Mouse (Mus musculus): ENCODE measurements around the gene Fam120b. TPM values are rescaled to one million over a fixed set of nuclear protein-coding genes. Genes with fewer than 3 reads are reported as not detected.

The Fam120b gene
- polyA plus RNA-seq, 1 experiment from 2014 or later: 29.6 TPM

DNA sequence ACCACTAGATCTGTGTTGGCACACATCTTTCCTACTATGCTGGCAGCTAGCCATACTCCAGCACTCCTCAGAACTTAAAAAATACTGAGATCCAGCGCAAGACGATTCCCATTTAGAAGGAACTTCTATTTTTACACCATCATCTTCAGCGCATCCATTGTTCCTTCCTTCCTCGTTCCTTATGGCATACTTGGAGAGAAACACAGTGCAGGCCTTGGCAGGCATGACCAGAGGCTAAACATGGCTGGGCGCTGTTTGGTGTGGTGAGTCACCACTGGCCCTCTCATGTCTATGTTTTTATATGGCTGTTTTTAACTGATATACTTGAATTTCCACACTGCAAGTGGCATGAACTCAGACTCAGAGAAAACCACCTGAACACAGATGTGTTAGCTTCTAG lies 30.4 kb upstream of the Fam120b start:
- H3K4me1 ChIP-seq (replicated peaks; ENCODE audit: control insufficient read depth, insufficient read depth, low read length): no peaks in the 10 kb centered on the region
- H3K27me3 ChIP-seq (replicated peaks; ENCODE audit: control insufficient read depth, insufficient read depth, low read length): no peaks in the 10 kb centered on the region
- H3K9ac ChIP-seq (ENCODE audit: low read length): no peak overlapping the region
- H3K4me3 ChIP-seq (ENCODE audit: low read depth, low read length): no peak overlapping the region
- no peak overlapping the region for H3K4me2 ChIP-seq (ENCODE audit: low read length)
- H3K36me3 ChIP-seq (ENCODE audit: control insufficient read depth, insufficient read depth, low read length): peaks cover 21% of the 10 kb centered on the region
- H3K9me3 ChIP-seq (ENCODE audit: control insufficient read depth, low read length): no peaks in the 10 kb centered on the region
- no peak for DNase-seq (ENCODE audit: low spot score)
- WGBS: 70% methylated on average over 5 of the region's 5 CpGs
- no peak for ATAC-seq (replicated peaks; ENCODE audit: low FRiP score, low TSS enrichment, low read depth)
- H3K27ac ChIP-seq (ENCODE audit: low read depth): no peak overlapping the region

DNA sequence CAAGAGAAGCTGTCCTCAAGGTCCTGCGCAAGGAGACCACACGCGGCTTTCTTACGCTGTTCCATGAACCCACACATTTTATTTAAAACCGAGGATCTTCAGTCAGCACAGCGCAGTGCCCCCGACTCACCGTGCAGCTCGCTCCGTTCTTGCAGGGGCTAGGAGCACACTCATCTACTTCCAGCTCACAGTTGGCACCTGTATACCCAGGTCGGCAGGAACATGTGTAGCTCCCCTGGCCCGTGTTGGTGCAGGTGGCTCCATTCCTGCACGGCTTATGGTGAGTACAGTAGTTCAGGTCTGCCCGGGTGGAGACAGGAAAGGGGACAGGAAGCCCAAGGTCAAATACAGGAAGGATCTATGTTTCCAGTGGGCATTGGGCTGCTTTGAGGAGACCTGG lies 25.6 kb upstream of the Fam120b start:
- Histone ChIP-seq H3K4me2 (ENCODE audit: low read length) (no peak overlapping the region), H3K27ac (ENCODE audit: low read depth) (no peak overlapping the region), H3K4me3 (ENCODE audit: low read depth, low read length) (no peak overlapping the region), H3K9me3 (ENCODE audit: control insufficient read depth, low read length) (no peaks in the 10 kb centered on the region), H3K27me3 (replicated peaks; ENCODE audit: control insufficient read depth, insufficient read depth, low read length) (peaks cover 20% of the 10 kb centered on the region), H3K9ac (ENCODE audit: low read length) (no peak overlapping the region), H3K4me1 (replicated peaks; ENCODE audit: control insufficient read depth, insufficient read depth, low read length) (peaks cover 15% of the 10 kb centered on the region; the same call in 1 of the 2 replicates), H3K36me3 (ENCODE audit: control insufficient read depth, insufficient read depth, low read length) (peaks cover 21% of the 10 kb centered on the region)
- 93% methylated on average over 14 of the region's 14 CpGs for whole genome bisulfite sequencing
- DNase-seq (ENCODE audit: low spot score): no peak
- no peak for ATAC-seq (replicated peaks; ENCODE audit: low FRiP score, low TSS enrichment, low read depth)

DNA sequence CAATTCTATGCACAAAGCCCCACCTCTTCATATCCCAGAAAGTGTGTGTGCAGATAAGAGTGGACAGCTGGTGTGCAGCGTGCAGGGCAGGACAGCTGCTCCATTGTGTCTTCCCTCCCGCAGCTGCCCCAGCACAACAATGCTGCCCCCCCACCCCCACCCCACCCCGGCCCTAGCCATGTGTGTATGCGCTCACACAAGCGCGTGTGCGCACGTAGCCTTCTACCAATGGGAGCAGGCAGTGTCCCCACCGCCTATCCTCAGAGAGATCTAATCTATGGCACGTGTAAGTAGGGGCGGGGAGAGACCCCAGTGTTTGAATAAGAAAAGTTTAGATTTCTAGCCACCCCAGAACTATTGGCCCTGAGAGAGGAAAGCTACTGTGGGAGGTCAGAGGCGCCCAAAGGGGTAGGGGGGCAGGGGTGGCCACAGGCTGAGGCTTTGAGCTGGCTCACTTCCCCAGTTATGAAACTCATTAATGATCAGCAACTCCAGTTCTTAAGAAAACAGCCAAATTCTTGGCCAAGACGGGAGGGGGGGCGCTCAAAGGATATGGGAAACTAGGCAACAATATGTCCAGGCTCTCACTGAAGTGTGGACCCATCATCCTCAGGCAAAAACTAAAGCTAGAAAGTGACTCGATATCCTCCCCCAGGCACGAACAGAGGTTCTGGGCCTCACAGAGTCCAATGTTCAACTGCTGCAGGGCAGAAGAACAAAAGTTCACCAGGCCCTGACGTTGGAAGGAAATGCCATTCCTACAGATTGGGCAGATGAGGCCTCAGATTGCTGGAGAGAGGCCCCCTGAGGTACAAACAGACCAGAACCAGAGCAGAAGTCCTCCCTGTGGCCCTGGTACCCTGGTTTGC lies 23.8 kb upstream of the Fam120b start:
- ATAC-seq (replicated peaks; ENCODE audit: low FRiP score, low TSS enrichment, low read depth) (peak; percentile 28), DNase-seq (ENCODE audit: low spot score) (no peak)
- H3K27ac ChIP-seq (ENCODE audit: low read depth): no peak overlapping the region
- H3K9ac ChIP-seq (ENCODE audit: low read length): 0 out of 2 replicates have a peak overlapping the region, but pooled peaks have one; percentile 20
- H3K36me3 ChIP-seq (ENCODE audit: control insufficient read depth, insufficient read depth, low read length): peaks cover 21% of the 10 kb centered on the region
- H3K4me3 ChIP-seq (ENCODE audit: low read depth, low read length): peak overlapping the region; percentile 54
- peaks cover 21% of the 10 kb centered on the region for H3K4me1 ChIP-seq (replicated peaks; ENCODE audit: control insufficient read depth, insufficient read depth, low read length)
- peaks cover 29% of the 10 kb centered on the region for H3K27me3 ChIP-seq (replicated peaks; ENCODE audit: control insufficient read depth, insufficient read depth, low read length)
- no peaks in the 10 kb centered on the region for H3K9me3 ChIP-seq (ENCODE audit: control insufficient read depth, low read length)
- WGBS: 48% methylated on average over 17 of the region's 17 CpGs
- peak overlapping the region; percentile 99 for H3K4me2 ChIP-seq (ENCODE audit: low read length)

DNA sequence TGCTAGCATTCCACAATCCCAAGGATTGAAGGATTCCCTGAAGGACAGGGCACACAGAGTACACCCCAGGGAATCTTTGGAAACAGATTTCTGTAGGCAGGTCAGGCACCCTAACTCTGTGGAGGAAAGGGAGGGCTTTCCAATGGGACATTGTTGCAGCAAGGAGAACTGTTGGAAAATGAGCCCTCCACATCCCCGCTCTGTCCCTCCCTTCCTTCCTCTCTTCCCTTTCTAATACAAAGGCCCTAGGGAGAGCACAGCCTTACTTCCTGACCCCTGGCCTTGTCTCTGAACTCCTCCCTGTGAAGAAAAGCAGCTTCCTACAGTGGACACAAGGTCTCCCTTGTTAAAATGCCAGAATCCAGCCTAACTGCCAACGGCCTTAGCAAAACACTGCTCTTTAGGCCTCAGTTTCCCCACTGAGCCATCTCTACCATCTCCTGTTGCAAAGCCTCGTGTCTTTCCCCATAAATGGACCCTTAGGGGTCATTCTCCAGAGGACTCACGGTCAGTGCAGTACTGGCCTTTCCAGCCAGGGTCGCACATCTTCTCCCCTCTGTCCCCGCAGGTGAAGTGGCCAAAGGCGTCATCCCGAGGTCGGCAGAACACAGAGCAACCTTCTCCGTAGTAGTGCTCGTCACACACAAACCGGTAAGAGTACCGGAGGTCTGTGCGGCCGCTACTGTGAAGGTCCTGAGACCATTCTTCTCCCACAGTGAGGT lies 22.9 kb upstream of the Fam120b start:
- H3K4me2 ChIP-seq (ENCODE audit: low read length): peak overlapping the region; percentile 99
- H3K9ac ChIP-seq (ENCODE audit: low read length): 0 out of 2 replicates have a peak overlapping the region, but pooled peaks have one; percentile 20
- H3K36me3 ChIP-seq (ENCODE audit: control insufficient read depth, insufficient read depth, low read length): peaks cover 18% of the 10 kb centered on the region
- H3K4me1 ChIP-seq (replicated peaks; ENCODE audit: control insufficient read depth, insufficient read depth, low read length): peaks cover 28% of the 10 kb centered on the region
- 61% methylated on average over 15 of the region's 15 CpGs for whole genome bisulfite sequencing
- no peaks in the 10 kb centered on the region for H3K9me3 ChIP-seq (ENCODE audit: control insufficient read depth, low read length)
- no peak for ATAC-seq (replicated peaks; ENCODE audit: low FRiP score, low TSS enrichment, low read depth)
- no peak overlapping the region for H3K27ac ChIP-seq (ENCODE audit: low read depth)
- H3K27me3 ChIP-seq (replicated peaks; ENCODE audit: control insufficient read depth, insufficient read depth, low read length): peaks cover 36% of the 10 kb centered on the region
- DNase-seq (ENCODE audit: low spot score): no peak
- H3K4me3 ChIP-seq (ENCODE audit: low read depth, low read length): peak overlapping the region; percentile 54

DNA sequence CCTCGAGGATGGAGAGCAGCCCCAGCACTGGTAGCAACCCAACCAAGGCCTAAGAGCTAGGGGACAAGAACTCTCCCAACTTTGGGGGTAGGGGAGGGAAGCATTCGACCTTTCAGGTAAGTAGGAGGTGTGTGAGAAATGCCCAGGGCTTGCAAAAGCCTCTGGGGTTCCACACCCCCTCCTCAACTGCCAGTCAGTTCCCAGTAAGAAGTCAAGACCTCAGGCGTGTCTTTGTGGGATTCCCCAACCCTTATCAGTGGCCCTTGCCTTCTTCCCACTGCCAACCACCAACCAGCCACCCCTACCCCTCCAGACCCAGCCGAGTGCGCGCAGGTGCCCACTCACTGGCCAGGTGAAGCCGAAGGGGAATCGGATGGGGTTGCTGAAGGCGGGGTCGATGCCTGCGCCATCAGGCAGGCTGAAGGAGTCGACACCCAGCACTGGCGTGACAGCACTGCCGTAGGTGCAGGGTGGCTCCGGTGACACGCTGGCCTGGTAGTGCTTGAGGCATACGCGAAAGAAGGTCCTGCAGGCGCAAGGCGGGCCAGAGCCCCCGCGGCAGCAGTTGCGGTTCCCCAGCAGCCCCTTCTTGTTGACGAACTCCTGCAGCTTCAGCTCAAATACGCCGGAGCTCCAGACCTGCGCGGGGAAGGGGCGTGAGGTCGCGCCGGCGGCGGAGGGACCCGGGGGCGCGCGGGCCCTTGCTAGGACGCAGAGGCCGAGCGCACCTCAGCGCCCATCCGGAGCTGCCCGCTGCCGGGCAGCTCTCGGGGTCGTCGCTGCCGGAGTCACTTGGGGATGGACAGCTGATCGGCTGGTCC lies 21.5 kb upstream of the Fam120b start:
- Histone ChIP-seq H3K27ac (ENCODE audit: low read depth) (no peak overlapping the region; the same call in 1 of the 2 replicates), H3K4me1 (replicated peaks; ENCODE audit: control insufficient read depth, insufficient read depth, low read length) (peaks cover 29% of the 10 kb centered on the region), H3K9ac (ENCODE audit: low read length) (peak overlapping the region; percentile 62), H3K9me3 (ENCODE audit: control insufficient read depth, low read length) (no peaks in the 10 kb centered on the region), H3K27me3 (replicated peaks; ENCODE audit: control insufficient read depth, insufficient read depth, low read length) (peaks cover 47% of the 10 kb centered on the region), H3K36me3 (ENCODE audit: control insufficient read depth, insufficient read depth, low read length) (0 out of 2 replicates have a peak, but pooled peaks cover 8% of the 10 kb centered on the region), H3K4me3 (ENCODE audit: low read depth, low read length) (peak overlapping the region; percentile 54), H3K4me2 (ENCODE audit: low read length) (peak overlapping the region; percentile 99)
- ATAC-seq (replicated peaks; ENCODE audit: low FRiP score, low TSS enrichment, low read depth) (no peak), DNase-seq (ENCODE audit: low spot score) (no peak)
- 2% methylated on average over 45 of the region's 50 CpGs for WGBS

DNA sequence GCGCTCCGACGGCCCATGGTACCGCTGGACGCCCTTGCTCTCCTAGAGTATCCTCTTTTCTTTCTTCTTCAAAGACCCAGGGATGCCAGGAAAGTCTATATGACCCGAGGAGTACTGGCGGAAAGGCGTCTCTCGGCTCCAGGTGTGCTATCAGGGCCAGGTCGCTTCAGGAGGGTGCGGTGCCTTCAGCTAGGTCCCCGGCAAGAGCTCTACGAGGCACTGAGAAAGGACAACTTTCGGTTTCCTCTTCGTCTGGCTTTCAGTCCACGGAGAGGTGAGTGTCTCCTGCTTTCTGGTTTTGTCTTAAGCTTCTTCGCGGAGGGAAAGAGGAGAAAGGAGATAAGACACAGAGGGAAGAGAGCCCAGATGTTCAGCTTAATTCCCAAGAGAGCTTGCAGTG lies 20.8 kb upstream of the Fam120b start:
- peak overlapping the region; percentile 62 for H3K9ac ChIP-seq (ENCODE audit: low read length)

DNA sequence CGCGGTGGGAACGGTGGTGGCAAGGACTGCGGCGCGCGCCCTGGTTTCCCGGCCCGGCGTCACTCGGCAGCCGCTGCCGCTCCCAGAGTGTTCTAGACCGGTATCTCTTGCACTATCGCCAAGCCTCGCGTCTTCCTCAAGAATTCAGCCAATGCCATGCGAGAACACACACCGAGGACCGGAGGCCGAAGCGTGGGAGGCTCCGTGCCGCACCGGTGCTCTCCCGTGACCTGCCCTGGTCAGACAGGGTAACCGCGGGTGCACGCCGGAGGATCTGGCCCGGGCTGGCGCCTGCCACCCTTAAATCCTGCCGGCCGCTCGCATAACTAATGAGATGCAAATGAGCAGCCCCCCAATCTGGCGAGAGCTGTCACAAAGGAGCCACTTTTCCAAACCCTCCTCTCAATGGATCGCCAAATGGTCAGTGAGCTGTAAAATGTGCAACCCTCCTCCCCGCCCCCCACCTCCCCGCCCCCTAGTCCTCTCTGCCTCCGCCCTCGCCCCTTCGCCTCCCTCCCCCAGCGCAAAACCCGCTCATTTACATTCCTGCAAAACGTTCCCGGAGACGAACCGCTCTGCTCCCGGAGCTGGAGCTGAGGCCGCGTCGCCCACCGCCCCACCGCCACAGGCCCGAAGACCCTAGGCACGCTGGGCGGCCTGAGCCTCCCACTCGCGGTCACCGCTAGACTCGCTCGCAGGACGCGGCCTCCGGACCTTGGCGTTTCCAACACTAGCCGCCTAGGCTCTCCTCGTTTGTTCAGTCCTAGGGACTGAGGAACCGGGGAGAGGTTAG lies 20.1 kb upstream of the Fam120b start:
- Histone ChIP-seq H3K36me3 (ENCODE audit: control insufficient read depth, insufficient read depth, low read length) (no peaks in the 10 kb centered on the region), H3K27me3 (replicated peaks; ENCODE audit: control insufficient read depth, insufficient read depth, low read length) (peaks cover 56% of the 10 kb centered on the region), H3K4me2 (ENCODE audit: low read length) (peak overlapping the region; percentile 99), H3K9ac (ENCODE audit: low read length) (peak overlapping the region; percentile 62), H3K4me1 (replicated peaks; ENCODE audit: control insufficient read depth, insufficient read depth, low read length) (peaks cover 35% of the 10 kb centered on the region), H3K27ac (ENCODE audit: low read depth) (peak overlapping the region; percentile 70), H3K9me3 (ENCODE audit: control insufficient read depth, low read length) (no peaks in the 10 kb centered on the region), H3K4me3 (ENCODE audit: low read depth, low read length) (peak overlapping the region; percentile 54)
- peak; percentile 47 for ATAC-seq (replicated peaks; ENCODE audit: low FRiP score, low TSS enrichment, low read depth)
- peak; percentile 88 for DNase-seq (ENCODE audit: low spot score)
- WGBS: under 1% methylated on average over 68 of the region's 69 CpGs

More for the DNA sequence above, 20.8 kb upstream of the Fam120b start:
- DNase-seq (ENCODE audit: low spot score) (peak; percentile 74), ATAC-seq (replicated peaks; ENCODE audit: low FRiP score, low TSS enrichment, low read depth) (no peak)
- Histone ChIP-seq H3K9me3 (ENCODE audit: control insufficient read depth, low read length) (no peaks in the 10 kb centered on the region), H3K27ac (ENCODE audit: low read depth) (peak overlapping the region; percentile 62; the same call in 1 of the 2 replicates), H3K36me3 (ENCODE audit: control insufficient read depth, insufficient read depth, low read length) (0 out of 2 replicates have a peak, but pooled peaks cover 2% of the 10 kb centered on the region), H3K27me3 (replicated peaks; ENCODE audit: control insufficient read depth, insufficient read depth, low read length) (peaks cover 53% of the 10 kb centered on the region), H3K4me3 (ENCODE audit: low read depth, low read length) (peak overlapping the region; percentile 54), H3K4me1 (replicated peaks; ENCODE audit: control insufficient read depth, insufficient read depth, low read length) (peaks cover 33% of the 10 kb centered on the region), H3K4me2 (ENCODE audit: low read length) (peak overlapping the region; percentile 99)
- 0% methylated on average over 18 of the region's 18 CpGs for WGBS
